Mouse (Mus musculus): Measurements from ENCODE around the gene Rtn1. TPM values are rescaled to one million over a fixed set of nuclear protein-coding genes. Genes with fewer than 3 reads are reported as not detected.

Rtn1 gene
- polyA plus RNA-seq, 1 experiment, result 5.6 TPM

- TF ChIP-seq CTCF (conservative IDR thresholded peaks at IDR 0.05; ENCODE audit: insufficient read depth, insufficient read length, low read depth, low read length) (no peak), POLR2A (IDR thresholded peaks at IDR 0.05; ENCODE audit: low read depth, low read length) (no peak)
- no peak for DNase-seq
- no peaks in the 10 kb centered on the region for H3K4me1 ChIP-seq (ENCODE audit: control insufficient read depth, insufficient read depth, low read length)
- no peak overlapping the region for H3K4me3 ChIP-seq (ENCODE audit: insufficient read depth, low read depth, low read length)
- H3K36me3 ChIP-seq (ENCODE audit: control insufficient read depth, insufficient read depth, low read length), result no peaks in the 10 kb centered on the region
- H3K27me3 ChIP-seq (replicated peaks; ENCODE audit: control insufficient read depth, insufficient read depth, low read length), result no peaks in the 10 kb centered on the region
- 70% methylated on average over 3 of the region's 3 CpGs for WGBS
- no peak overlapping the region for H3K27ac ChIP-seq (ENCODE audit: insufficient read depth, low read depth, low read length)
Measured at GRCm38 (mm10) chr12:72253040-72253439, 155.8 kb downstream of the Rtn1 start.

GRCm38 (mm10) chr12:72251890-72252445 lies 156.9 kb downstream of the Rtn1 start:
- Histone ChIP-seq H3K4me1 (ENCODE audit: control insufficient read depth, insufficient read depth, low read length) (no peaks in the 10 kb centered on the region), H3K27me3 (replicated peaks; ENCODE audit: control insufficient read depth, insufficient read depth, low read length) (no peaks in the 10 kb centered on the region), H3K36me3 (ENCODE audit: control insufficient read depth, insufficient read depth, low read length) (no peaks in the 10 kb centered on the region), H3K4me3 (ENCODE audit: insufficient read depth, low read depth, low read length) (no peak overlapping the region), H3K27ac (ENCODE audit: insufficient read depth, low read depth, low read length) (no peak overlapping the region)
- DNase-seq, result no peak
- TF ChIP-seq POLR2A (IDR thresholded peaks at IDR 0.05; ENCODE audit: low read depth, low read length) (no peak), CTCF (conservative IDR thresholded peaks at IDR 0.05; ENCODE audit: insufficient read depth, insufficient read length, low read depth, low read length) (no peak)
- WGBS, result 75% methylated on average over 10 of the region's 10 CpGs

- H3K27ac ChIP-seq (ENCODE audit: insufficient read depth, low read depth, low read length), result no peak overlapping the region
- no peaks in the 10 kb centered on the region for H3K36me3 ChIP-seq (ENCODE audit: control insufficient read depth, insufficient read depth, low read length)
- H3K4me1 ChIP-seq (ENCODE audit: control insufficient read depth, insufficient read depth, low read length), result no peaks in the 10 kb centered on the region
- no peak for DNase-seq
- TF ChIP-seq CTCF (conservative IDR thresholded peaks at IDR 0.05; ENCODE audit: insufficient read depth, insufficient read length, low read depth, low read length), result 0 out of 2 replicates have a peak, but pooled peaks have one; percentile 3
- TF ChIP-seq POLR2A (IDR thresholded peaks at IDR 0.05; ENCODE audit: low read depth, low read length), result no peak
- H3K27me3 ChIP-seq (replicated peaks; ENCODE audit: control insufficient read depth, insufficient read depth, low read length), result no peaks in the 10 kb centered on the region
- H3K4me3 ChIP-seq (ENCODE audit: insufficient read depth, low read depth, low read length), result no peak overlapping the region
- 98% methylated on average over 1 of the region's 1 CpGs for WGBS
Measured at GRCm38 (mm10) chr12:72244951-72245350, 163.9 kb downstream of the Rtn1 start.

GRCm38 (mm10) chr12:72242807-72243206 lies 166.0 kb downstream of the Rtn1 start:
- no peaks in the 10 kb centered on the region for H3K36me3 ChIP-seq (ENCODE audit: control insufficient read depth, insufficient read depth, low read length)
- no peak overlapping the region for H3K4me3 ChIP-seq (ENCODE audit: insufficient read depth, low read depth, low read length)
- no peak for DNase-seq
- no peaks in the 10 kb centered on the region for H3K27me3 ChIP-seq (replicated peaks; ENCODE audit: control insufficient read depth, insufficient read depth, low read length)
- no peak overlapping the region for H3K27ac ChIP-seq (ENCODE audit: insufficient read depth, low read depth, low read length)
- H3K4me1 ChIP-seq (ENCODE audit: control insufficient read depth, insufficient read depth, low read length), result no peaks in the 10 kb centered on the region
- WGBS, result 51% methylated on average over 6 of the region's 6 CpGs
- peak; percentile 37; the same call in 1 of the 2 replicates for TF ChIP-seq CTCF (conservative IDR thresholded peaks at IDR 0.05; ENCODE audit: insufficient read depth, insufficient read length, low read depth, low read length)
- no peak for TF ChIP-seq POLR2A (IDR thresholded peaks at IDR 0.05; ENCODE audit: low read depth, low read length)

DNA sequence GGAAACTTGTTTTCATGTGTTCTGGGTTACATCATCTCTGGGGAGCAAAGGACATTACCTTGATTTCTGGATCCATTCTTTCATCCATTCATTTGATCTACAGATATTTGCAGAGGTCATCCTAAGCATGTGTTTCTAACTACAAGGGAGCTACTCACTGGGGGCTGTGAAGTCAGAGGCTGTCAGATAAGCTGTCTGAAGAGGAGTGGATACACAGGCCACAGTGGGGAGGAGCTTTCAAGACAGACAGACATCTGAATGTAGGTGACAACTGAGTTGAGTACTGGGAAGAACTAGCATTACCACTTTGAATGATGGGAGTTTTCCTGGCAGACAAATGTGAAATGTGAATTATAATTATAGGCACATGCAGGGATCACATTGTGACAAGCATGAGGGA lies 168.3 kb downstream of the Rtn1 start:
- no peak for DNase-seq
- H3K27ac ChIP-seq (ENCODE audit: insufficient read depth, low read depth, low read length), result no peak overlapping the region
- TF ChIP-seq CTCF (conservative IDR thresholded peaks at IDR 0.05; ENCODE audit: insufficient read depth, insufficient read length, low read depth, low read length), result no peak
- no peak for TF ChIP-seq POLR2A (IDR thresholded peaks at IDR 0.05; ENCODE audit: low read depth, low read length)
- no peaks in the 10 kb centered on the region for H3K27me3 ChIP-seq (replicated peaks; ENCODE audit: control insufficient read depth, insufficient read depth, low read length)
- no peak overlapping the region for H3K4me3 ChIP-seq (ENCODE audit: insufficient read depth, low read depth, low read length)
- H3K36me3 ChIP-seq (ENCODE audit: control insufficient read depth, insufficient read depth, low read length), result no peaks in the 10 kb centered on the region
- H3K4me1 ChIP-seq (ENCODE audit: control insufficient read depth, insufficient read depth, low read length), result no peaks in the 10 kb centered on the region

- WGBS, result 40% methylated on average over 12 of the region's 12 CpGs
- Histone ChIP-seq H3K27ac (ENCODE audit: insufficient read depth, low read depth, low read length) (no peak overlapping the region), H3K27me3 (replicated peaks; ENCODE audit: control insufficient read depth, insufficient read depth, low read length) (no peaks in the 10 kb centered on the region), H3K4me3 (ENCODE audit: insufficient read depth, low read depth, low read length) (no peak overlapping the region), H3K4me1 (ENCODE audit: control insufficient read depth, insufficient read depth, low read length) (no peaks in the 10 kb centered on the region), H3K36me3 (ENCODE audit: control insufficient read depth, insufficient read depth, low read length) (no peaks in the 10 kb centered on the region)
- no peak for TF ChIP-seq POLR2A (IDR thresholded peaks at IDR 0.05; ENCODE audit: low read depth, low read length)
- TF ChIP-seq CTCF (conservative IDR thresholded peaks at IDR 0.05; ENCODE audit: insufficient read depth, insufficient read length, low read depth, low read length), result no peak
- DNase-seq, result peak; percentile 1
Measured at GRCm38 (mm10) chr12:72239230-72239894, 169.5 kb downstream of the Rtn1 start.

GRCm38 (mm10) chr12:72237251-72237650 lies 171.6 kb downstream of the Rtn1 start:
- H3K27ac ChIP-seq (ENCODE audit: insufficient read depth, low read depth, low read length), result no peak overlapping the region
- no peak for TF ChIP-seq CTCF (conservative IDR thresholded peaks at IDR 0.05; ENCODE audit: insufficient read depth, insufficient read length, low read depth, low read length)
- no peak for TF ChIP-seq POLR2A (IDR thresholded peaks at IDR 0.05; ENCODE audit: low read depth, low read length)
- DNase-seq, result no peak
- no peaks in the 10 kb centered on the region for H3K27me3 ChIP-seq (replicated peaks; ENCODE audit: control insufficient read depth, insufficient read depth, low read length)
- no peaks in the 10 kb centered on the region for H3K4me1 ChIP-seq (ENCODE audit: control insufficient read depth, insufficient read depth, low read length)
- H3K4me3 ChIP-seq (ENCODE audit: insufficient read depth, low read depth, low read length), result no peak overlapping the region
- H3K36me3 ChIP-seq (ENCODE audit: control insufficient read depth, insufficient read depth, low read length), result no peaks in the 10 kb centered on the region
- 72% methylated on average over 2 of the region's 2 CpGs for WGBS

All from kidney, adult 2 months (tissue).